Mouse (Mus musculus): ENCODE results near the gene Myrf. TPM values are rescaled to one million over a fixed set of nuclear protein-coding genes. Genes with fewer than 3 reads are reported as not detected.
A peak's percentile ranks its signal among the peaks of the same experiment; 100 is the strongest.

Myrf gene
- total RNA-seq, 2 experiments from 2014 or later: not detected

GRCm38 (mm10) chr19:10195252-10195651 lies 45.3 kb downstream of the Myrf start:
- H3K4me3 ChIP-seq: no peak overlapping the region
- TF ChIP-seq CTCF (IDR thresholded peaks at IDR 0.05): no peak
- peak; percentile 40 for DNase-seq
- peak overlapping the region; percentile 17; the same call in 1 of the 2 replicates for H3K27ac ChIP-seq
- intact Hi-C loops (cut with DNase I): no loop called here

- DNase-seq: peak; percentile 14
- TF ChIP-seq CTCF (IDR thresholded peaks at IDR 0.05): no peak
- Histone ChIP-seq H3K4me3 (no peak overlapping the region), H3K27ac (no peak overlapping the region)
- intact Hi-C loops (cut with DNase I): no loop called here
These were observed 46.2 kb downstream of the Myrf start for GRCm38 (mm10) chr19:10194337-10194736.

GRCm38 (mm10) chr19:10191326-10191725 lies 49.2 kb downstream of the Myrf start:
- no peak overlapping the region for H3K4me3 ChIP-seq
- no peak overlapping the region for H3K27ac ChIP-seq
- DNase-seq: no peak
- intact Hi-C loops (cut with DNase I): no loop called here
- TF ChIP-seq CTCF (IDR thresholded peaks at IDR 0.05): no peak

- H3K4me3 ChIP-seq: no peak overlapping the region
- no peak overlapping the region for H3K27ac ChIP-seq
- DNase-seq: peak; percentile 70
- TF ChIP-seq CTCF (IDR thresholded peaks at IDR 0.05): peak; percentile 77
- intact Hi-C loops (cut with DNase I): no loop called here
These were observed 49.8 kb downstream of the Myrf start for GRCm38 (mm10) chr19:10190796-10191195.

- no peak overlapping the region for H3K4me3 ChIP-seq
- intact Hi-C loops (cut with DNase I): loop anchor here (10.0 kb wide), 1 partner anchor 85 kb away; the partner anchor contains the start of gene Fads2
- TF ChIP-seq CTCF (IDR thresholded peaks at IDR 0.05): no peak
- H3K27ac ChIP-seq: no peak overlapping the region
- DNase-seq: no peak
These were observed 50.6 kb downstream of the Myrf start for GRCm38 (mm10) chr19:10189940-10190339.

- no peak for DNase-seq
- Histone ChIP-seq H3K27ac (no peak overlapping the region), H3K4me3 (no peak overlapping the region)
- no peak for TF ChIP-seq CTCF (IDR thresholded peaks at IDR 0.05)
- intact Hi-C loops (cut with DNase I): loop anchor here (10.0 kb wide), 1 partner anchor 84 kb away; the partner anchor contains the start of gene Fads2
These were observed 51.5 kb downstream of the Myrf start for GRCm38 (mm10) chr19:10189022-10189421.

- Histone ChIP-seq H3K4me3 (peak overlapping the region; percentile 15), H3K27ac (no peak overlapping the region)
- peak; percentile 58 for DNase-seq
- no peak for TF ChIP-seq CTCF (IDR thresholded peaks at IDR 0.05)
- intact Hi-C loops (cut with DNase I): loop anchor here (10.0 kb wide), 1 partner anchor 84 kb away; the partner anchor contains the start of gene Fads2
These were observed 52.2 kb downstream of the Myrf start for GRCm38 (mm10) chr19:10188281-10188811.

- intact Hi-C loops (cut with DNase I): loop anchor here (10.0 kb wide), 1 partner anchor 82 kb away; the partner anchor contains the start of gene Fads2
- Histone ChIP-seq H3K27ac (no peak overlapping the region), H3K4me3 (no peak overlapping the region)
- no peak for TF ChIP-seq CTCF (IDR thresholded peaks at IDR 0.05)
- DNase-seq: no peak
These were observed 54.0 kb downstream of the Myrf start for GRCm38 (mm10) chr19:10186569-10186968.

- Histone ChIP-seq H3K4me3 (no peak overlapping the region), H3K27ac (no peak overlapping the region)
- no peak for TF ChIP-seq CTCF (IDR thresholded peaks at IDR 0.05)
- no peak for DNase-seq
- intact Hi-C loops (cut with DNase I): loop anchor here (10.0 kb wide), 1 partner anchor 81 kb away; the partner anchor contains the start of gene Fads2
These were observed 54.7 kb downstream of the Myrf start for GRCm38 (mm10) chr19:10185876-10186275.

- Histone ChIP-seq H3K27ac (peak overlapping the region; percentile 85), H3K4me3 (peak overlapping the region; percentile 94)
- no peak for TF ChIP-seq CTCF (IDR thresholded peaks at IDR 0.05)
- DNase-seq: no peak
- intact Hi-C loops (cut with DNase I): loop anchor here (10.0 kb wide), 1 partner anchor 79 kb away; the partner anchor contains the start of gene Fads2
These were observed 56.5 kb downstream of the Myrf start for GRCm38 (mm10) chr19:10184096-10184495.

- peak overlapping the region; percentile 94 for H3K4me3 ChIP-seq
- no peak for TF ChIP-seq CTCF (IDR thresholded peaks at IDR 0.05)
- intact Hi-C loops (cut with DNase I): loop anchor here (10.0 kb wide), 1 partner anchor 79 kb away; the partner anchor contains the start of gene Fads2
- peak overlapping the region; percentile 85 for H3K27ac ChIP-seq
- peak; percentile 68 for DNase-seq
These were observed 57.1 kb downstream of the Myrf start for GRCm38 (mm10) chr19:10183299-10183983.

GRCm38 (mm10) chr19:10182670-10183298 lies 57.8 kb downstream of the Myrf start, which contains the start of gene Fads1:
Gene Fads1, plus strand, starts transcription at chr19:10182888.
- peak; percentile 95 for DNase-seq
- Histone ChIP-seq H3K27ac (peak within 1 kb of the TSS; percentile 85), H3K4me3 (peak within 1 kb of the TSS; percentile 94)
- intact Hi-C loops (cut with DNase I): loop anchor here (10.0 kb wide), 1 partner anchor 78 kb away; the partner anchor contains the start of gene Fads2
- TF ChIP-seq CTCF (IDR thresholded peaks at IDR 0.05): peak; percentile 64

All from gastrocnemius, adult 2 months (tissue).